Mouse (Mus musculus) kidney, adult 2 months (tissue): ENCODE results near the gene Rasal2.

Experiments used
- CTCF ChIP-seq: fragments of 200-500 bp; conservative IDR thresholded peaks from 2 replicates; pipeline ENCODE4 v1.5.1; 2011; ENCODE audit warnings: low read depth, mild to moderate bottlenecking, control low read depth, low read length, moderate library complexity, mixed read lengths; ENCODE audit not compliant: insufficient read depth, insufficient read length
- POLR2A ChIP-seq: fragments of 200-500 bp; IDR thresholded peaks from one replicate; pipeline ENCODE4 v1.6.1; 2011; ENCODE audit warnings: low read depth, low read length, control low read depth

DNA sequence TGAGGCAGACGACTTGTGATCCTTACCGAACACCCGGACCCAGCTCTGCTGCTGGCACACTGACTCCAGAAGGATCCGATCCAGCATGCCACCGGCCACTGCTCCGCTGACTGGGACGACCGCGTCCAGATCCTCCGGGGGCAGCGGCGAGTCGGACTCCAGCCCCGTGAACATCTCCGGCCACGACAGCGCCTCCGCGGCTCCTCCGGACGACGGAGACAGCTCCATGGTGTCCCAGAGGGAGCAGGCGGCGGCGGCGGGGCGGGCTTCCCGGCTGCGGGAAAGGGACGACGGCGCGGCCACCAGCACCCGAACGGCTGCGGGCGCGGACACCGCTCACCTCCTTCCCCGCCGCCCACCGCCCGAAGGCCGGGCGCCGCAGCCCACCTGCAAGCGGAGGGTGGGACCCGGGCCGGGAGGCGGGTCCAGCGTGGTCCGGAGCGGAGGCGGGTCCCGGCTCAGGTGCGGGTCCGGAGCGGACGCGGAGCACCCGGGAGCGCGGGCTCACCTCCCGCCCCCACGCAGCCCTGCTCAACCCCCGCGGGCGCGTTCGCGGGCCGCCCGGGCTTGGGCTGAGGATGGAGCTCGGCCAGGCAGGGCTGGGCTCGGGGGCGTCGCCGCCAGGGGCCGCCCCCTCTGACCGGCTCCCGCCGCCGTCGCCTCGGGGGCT lies 549 bp downstream of the Rasal2 start:
- TF ChIP-seq POLR2A: no peak
- TF ChIP-seq CTCF: no peak; the same call in 1 of the 2 replicates
